Mouse (Mus musculus) stomach, embryonic 15.5 days (tissue): ENCODE results near the gene Exosc5. TPM values are rescaled to one million over a fixed set of nuclear protein-coding genes. Genes with fewer than 3 reads are reported as not detected.

Source experiments
- ATAC-seq: fragments of 200-750 bp; cut with Nextera tagmentation; 2 replicates; pipeline ENCODE4 v1.8.0; 2017; ENCODE audit warnings: low read depth, moderate number of reproducible peaks, moderate TSS enrichment; ENCODE audit not compliant: insufficient read depth, low FRiP score
- H3K27ac ChIP-seq: fragments of 300-500 bp; sonication (generic); 2 replicates; pipeline ENCODE4 v1.5.1; 2015; ENCODE audit warnings: mild to moderate bottlenecking, inconsistent platforms
- H3K27me3 ChIP-seq: fragments of 300-500 bp; sonication (generic); replicated peaks from 2 replicates; pipeline ENCODE4 v1.6.1; 2015; ENCODE audit warnings: inconsistent platforms
- H3K36me3 ChIP-seq: fragments of 300-500 bp; sonication (generic); 2 replicates; pipeline ENCODE4 v1.6.1; 2015; ENCODE audit warnings: inconsistent platforms
- H3K4me1 ChIP-seq: fragments of 300-500 bp; sonication (generic); 2 replicates; pipeline ENCODE4 v1.6.1; 2015; ENCODE audit warnings: inconsistent platforms
- H3K4me2 ChIP-seq: fragments of 300-500 bp; sonication (generic); 2 replicates; pipeline ENCODE4 v1.6.1; 2015; ENCODE audit warnings: mild to moderate bottlenecking, inconsistent platforms
- H3K4me3 ChIP-seq: fragments of 300-500 bp; sonication (generic); replicated peaks from 2 replicates; pipeline ENCODE4 v1.5.1; 2015; ENCODE audit warnings: inconsistent platforms
- H3K9ac ChIP-seq: fragments of 300-500 bp; sonication (generic); 2 replicates; pipeline ENCODE4 v1.6.1; 2015; ENCODE audit warnings: inconsistent platforms
- H3K9me3 ChIP-seq: fragments of 300-500 bp; sonication (generic); 2 replicates; pipeline ENCODE4 v1.6.1; 2016; ENCODE audit warnings: inconsistent platforms
- WGBS: fragments of 180-500 bp; shearing (Covaris S2); methylation state at CpG from one replicate; pipeline ENCODE4 v1.1.7; 2015; 5-methylcytosine and 5-hydroxymethylcytosine counted together
- polyA plus RNA-seq: library from polyadenylated mRNA; unstranded; fragments of >200 nt; fragmentation: Nextera tagmentation; extraction: Ambion mirVana; gene quantifications from 2 replicates; pipeline ENCODE4 v1.2.1, GENCODE M21; 2015

The Exosc5 gene
- polyA plus RNA-seq, 1 experiment from 2014 or later = 71.8 TPM

DNA sequence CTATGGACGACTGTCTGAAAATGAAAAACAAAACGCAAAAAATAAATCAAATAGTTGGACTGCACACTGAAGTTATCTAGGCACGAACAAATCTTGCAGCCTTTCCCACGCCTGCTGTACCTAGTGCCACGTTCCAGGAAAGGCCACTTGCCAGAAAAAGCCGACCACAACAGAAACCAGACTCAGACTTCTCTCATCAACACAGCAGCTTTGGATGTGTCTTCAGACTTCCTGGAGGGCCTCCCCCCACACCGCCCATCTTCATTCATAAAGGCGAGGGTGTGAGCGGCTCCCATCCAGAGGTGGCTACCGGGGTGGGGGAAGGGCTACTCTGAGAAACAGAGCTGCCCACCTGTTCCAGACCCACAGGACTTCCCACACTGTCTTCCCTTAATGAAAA is 14.8 kb upstream of the Exosc5 start:
- no peak overlapping the region for H3K9ac ChIP-seq
- ATAC-seq = no peak
- WGBS = 64% methylated on average over 10 of the region's 10 CpGs

DNA sequence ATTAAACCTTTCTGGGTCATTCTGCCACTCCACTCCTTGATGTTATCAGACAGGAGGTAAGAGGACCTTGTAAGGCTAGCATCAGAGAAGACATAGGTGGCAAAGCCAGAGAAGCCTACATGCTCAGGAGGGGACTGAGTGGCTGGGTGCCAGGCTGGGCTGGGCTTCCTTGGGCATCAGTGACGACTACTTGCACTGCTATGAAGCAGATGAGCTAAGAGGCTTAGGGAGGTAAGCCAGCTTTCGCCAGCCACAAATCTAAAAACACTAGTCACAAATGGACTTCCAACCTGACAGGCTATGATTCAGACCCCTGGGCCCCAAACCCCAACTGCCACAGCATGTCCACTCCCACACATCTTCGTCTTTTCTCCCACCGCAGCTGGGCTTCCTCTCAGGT is 14.3 kb upstream of the Exosc5 start:
- H3K27ac ChIP-seq = no peak overlapping the region
- no peaks in the 10 kb centered on the region for H3K27me3 ChIP-seq
- ATAC-seq = no peak
- 73% methylated on average over 4 of the region's 4 CpGs for WGBS
- H3K4me1 ChIP-seq = no peaks in the 10 kb centered on the region
- no peak overlapping the region for H3K4me2 ChIP-seq
- no peak overlapping the region for H3K9ac ChIP-seq
- no peak overlapping the region for H3K4me3 ChIP-seq
- H3K9me3 ChIP-seq = no peaks in the 10 kb centered on the region
- H3K36me3 ChIP-seq = no peaks in the 10 kb centered on the region

More for the DNA sequence above, 14.8 kb upstream of the Exosc5 start:
- Histone ChIP-seq H3K4me1 (no peaks in the 10 kb centered on the region), H3K27me3 (no peaks in the 10 kb centered on the region), H3K27ac (no peak overlapping the region), H3K9me3 (no peaks in the 10 kb centered on the region), H3K4me3 (no peak overlapping the region), H3K4me2 (no peak overlapping the region), H3K36me3 (no peaks in the 10 kb centered on the region)

DNA sequence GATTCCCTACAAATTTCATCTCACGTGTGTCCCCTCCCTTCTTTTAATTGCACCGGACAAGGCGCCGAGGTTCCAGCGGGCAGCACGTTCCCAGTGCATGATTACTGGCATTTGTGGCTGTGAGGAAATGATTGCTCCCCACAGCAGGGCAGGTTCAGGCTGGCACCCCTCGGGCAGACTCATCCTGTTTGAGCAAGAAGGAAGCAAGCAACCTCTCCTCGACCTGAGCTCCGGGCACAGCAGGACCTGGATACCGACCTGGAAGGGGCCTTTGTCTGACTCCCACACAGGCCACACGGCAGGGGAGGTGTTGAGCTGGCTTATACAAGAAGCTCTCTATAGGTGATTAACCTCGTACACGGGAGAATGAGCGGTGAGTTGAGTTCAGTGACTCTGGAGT is 13.9 kb upstream of the Exosc5 start:
- ATAC-seq = no peak
- no peaks in the 10 kb centered on the region for H3K27me3 ChIP-seq
- WGBS = 71% methylated on average over 14 of the region's 14 CpGs
- H3K4me3 ChIP-seq = no peak overlapping the region
- no peak overlapping the region for H3K9ac ChIP-seq
- H3K9me3 ChIP-seq = no peaks in the 10 kb centered on the region
- H3K27ac ChIP-seq = no peak overlapping the region
- no peaks in the 10 kb centered on the region for H3K36me3 ChIP-seq
- no peak overlapping the region for H3K4me2 ChIP-seq
- H3K4me1 ChIP-seq = no peaks in the 10 kb centered on the region

DNA sequence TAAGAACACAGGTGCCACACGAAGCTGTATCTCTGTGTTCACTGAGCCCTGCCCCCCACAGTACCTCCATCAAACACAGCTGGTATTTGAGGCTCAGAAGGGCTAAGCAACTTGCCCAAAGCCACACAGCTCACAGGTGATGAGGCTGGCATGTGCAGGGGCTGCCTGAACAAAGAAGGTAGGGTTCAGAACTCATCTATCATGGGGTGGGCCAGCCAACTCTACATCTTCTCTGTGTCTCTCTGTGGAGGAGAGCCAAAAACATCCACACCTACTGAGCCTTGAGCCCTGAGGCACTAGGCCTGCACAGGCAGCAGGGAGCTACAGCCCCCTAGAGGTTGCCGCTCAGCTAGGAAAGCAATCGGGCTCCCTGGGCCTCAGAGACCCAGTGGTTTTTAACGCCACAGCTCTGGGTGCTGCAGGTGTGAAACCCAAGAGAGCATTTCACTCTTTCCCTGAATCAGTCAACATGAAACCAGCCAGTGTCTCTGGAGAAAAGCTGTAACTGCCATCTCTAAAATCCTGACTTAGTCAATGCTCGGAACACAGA is 11.3 kb upstream of the Exosc5 start:
- no peaks in the 10 kb centered on the region for H3K9me3 ChIP-seq
- H3K4me1 ChIP-seq = no peaks in the 10 kb centered on the region
- no peak overlapping the region for H3K4me3 ChIP-seq
- no peak overlapping the region for H3K27ac ChIP-seq
- no peaks in the 10 kb centered on the region for H3K36me3 ChIP-seq
- no peak overlapping the region for H3K9ac ChIP-seq
- H3K4me2 ChIP-seq = no peak overlapping the region
- ATAC-seq = no peak
- H3K27me3 ChIP-seq = no peaks in the 10 kb centered on the region
- 47% methylated on average over 5 of the region's 5 CpGs for WGBS

DNA sequence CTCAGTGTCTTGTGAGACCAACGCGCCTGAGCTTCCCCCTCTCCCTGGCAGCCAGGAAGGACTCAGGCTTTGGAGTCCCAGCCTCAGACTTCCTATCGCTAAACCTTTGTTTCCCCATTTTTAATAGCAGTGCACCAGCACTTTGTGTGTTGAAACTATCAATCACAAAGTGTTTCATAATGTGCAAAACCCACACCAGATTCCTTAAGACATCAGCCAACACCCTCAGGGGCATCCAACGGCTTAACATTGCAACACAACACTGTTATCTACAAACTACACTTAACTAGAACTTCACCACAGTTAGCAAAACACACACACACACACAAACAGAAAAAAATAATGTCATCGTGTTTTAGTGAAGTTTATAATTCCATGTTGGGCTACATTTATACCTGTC is 9.1 kb upstream of the Exosc5 start:
- no peak for ATAC-seq
- H3K9ac ChIP-seq = no peak overlapping the region
- H3K9me3 ChIP-seq = no peaks in the 10 kb centered on the region
- no peaks in the 10 kb centered on the region for H3K27me3 ChIP-seq
- no peak overlapping the region for H3K4me3 ChIP-seq
- H3K4me2 ChIP-seq = no peak overlapping the region
- no peak overlapping the region for H3K27ac ChIP-seq
- WGBS = 75% methylated on average over 5 of the region's 5 CpGs
- no peaks in the 10 kb centered on the region for H3K4me1 ChIP-seq
- H3K36me3 ChIP-seq = no peaks in the 10 kb centered on the region

DNA sequence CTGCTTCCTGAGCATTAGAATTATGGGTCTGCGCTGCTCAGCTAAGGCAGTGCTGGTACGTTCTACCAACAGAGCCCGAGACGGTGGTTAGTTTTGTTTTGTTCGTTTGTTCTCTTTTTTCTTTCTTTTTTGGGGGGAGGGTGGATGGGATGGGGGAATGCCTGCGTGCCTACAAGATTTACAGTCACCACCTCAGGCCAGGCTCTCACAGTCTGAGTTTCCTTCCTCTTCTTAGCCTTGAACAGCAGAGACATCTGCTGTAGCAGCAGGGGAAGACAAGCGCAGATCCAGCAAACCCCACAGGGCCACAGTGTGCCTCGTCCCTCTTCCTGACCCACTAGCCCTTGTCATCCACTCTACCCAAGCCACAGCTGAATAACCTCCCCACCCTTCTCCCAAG is 7.7 kb upstream of the Exosc5 start:
- Histone ChIP-seq H3K4me1 (no peaks in the 10 kb centered on the region), H3K9me3 (no peaks in the 10 kb centered on the region), H3K36me3 (no peaks in the 10 kb centered on the region), H3K27ac (no peak overlapping the region), H3K9ac (no peak overlapping the region), H3K4me2 (no peak overlapping the region), H3K27me3 (no peaks in the 10 kb centered on the region), H3K4me3 (no peak overlapping the region)
- no peak for ATAC-seq
- WGBS = 89% methylated on average over 8 of the region's 8 CpGs

DNA sequence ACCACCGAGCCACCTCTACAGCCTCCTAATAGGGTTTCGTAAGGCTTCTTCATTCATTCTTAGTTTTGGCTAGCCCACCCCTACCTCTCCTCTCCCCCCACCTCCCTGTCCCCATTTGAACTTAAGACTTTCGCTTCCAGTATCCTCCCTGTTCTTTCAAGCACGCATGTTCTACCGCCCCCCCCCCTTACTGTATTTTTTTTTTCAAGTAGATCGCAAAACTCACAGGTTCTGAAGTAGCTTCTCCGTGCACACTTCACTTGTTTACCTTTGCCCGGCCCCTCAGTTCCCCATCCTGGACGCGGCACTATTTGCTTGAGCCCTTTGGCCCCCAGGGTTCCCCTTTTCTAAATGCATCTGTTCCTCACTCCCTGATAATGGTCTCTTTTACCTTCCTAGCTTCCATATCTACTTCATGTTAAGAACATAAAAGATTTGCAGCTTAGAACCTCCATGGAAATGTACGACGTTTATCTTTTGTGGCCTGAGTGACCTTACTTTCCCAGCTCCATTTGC is 6.7 kb upstream of the Exosc5 start:
- H3K9ac ChIP-seq = no peak overlapping the region
- H3K4me2 ChIP-seq = no peak overlapping the region
- no peaks in the 10 kb centered on the region for H3K27me3 ChIP-seq
- H3K9me3 ChIP-seq = no peaks in the 10 kb centered on the region
- no peak overlapping the region for H3K4me3 ChIP-seq
- H3K27ac ChIP-seq = no peak overlapping the region
- 71% methylated on average over 12 of the region's 12 CpGs for WGBS
- H3K4me1 ChIP-seq = no peaks in the 10 kb centered on the region
- H3K36me3 ChIP-seq = no peaks in the 10 kb centered on the region
- ATAC-seq = no peak

DNA sequence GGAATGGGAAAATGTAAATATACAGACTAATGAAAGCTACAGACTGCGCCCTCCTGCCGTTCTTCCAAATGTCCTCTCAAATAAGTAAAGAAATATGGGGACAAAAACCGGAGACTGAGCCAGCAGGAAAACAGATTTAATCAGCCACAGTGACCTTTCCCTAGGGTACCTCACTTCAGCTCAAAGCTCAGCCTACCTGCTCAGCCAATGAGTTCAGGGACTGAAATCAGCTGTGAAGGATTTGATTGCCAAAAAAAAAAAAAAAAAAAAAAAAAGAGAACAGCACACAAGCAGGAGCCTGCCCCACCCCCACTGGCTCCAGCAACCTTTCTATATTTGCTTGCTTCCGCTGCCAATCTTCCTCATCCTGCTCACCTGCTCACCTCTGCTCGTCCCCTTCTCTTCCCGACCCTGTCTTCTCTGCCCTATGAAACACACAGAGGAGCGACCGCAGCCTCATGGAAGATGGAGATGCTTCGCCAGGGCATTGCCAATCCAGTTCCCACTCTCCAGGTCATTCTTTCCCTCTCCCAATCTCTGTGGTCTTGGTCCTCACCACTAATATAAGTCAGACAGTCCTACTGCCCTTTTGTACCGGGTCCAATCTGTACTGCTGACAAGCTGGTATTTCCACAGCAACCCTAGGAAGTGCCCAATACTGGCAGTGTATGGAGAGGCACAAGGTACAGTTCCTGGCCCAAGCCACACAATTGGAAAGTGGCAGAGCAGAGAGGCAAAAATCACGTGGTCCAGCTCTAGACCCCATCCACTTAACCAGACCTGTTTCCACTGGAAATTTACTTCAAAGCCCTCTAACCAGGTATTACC is 3.1 kb upstream of the Exosc5 start:
- Histone ChIP-seq H3K9ac (no peak overlapping the region), H3K27ac (no peak overlapping the region), H3K36me3 (no peaks in the 10 kb centered on the region), H3K27me3 (no peaks in the 10 kb centered on the region), H3K9me3 (no peaks in the 10 kb centered on the region), H3K4me3 (no peak overlapping the region), H3K4me1 (peaks cover 11% of the 10 kb centered on the region), H3K4me2 (no peak overlapping the region)
- 68% methylated on average over 11 of the region's 11 CpGs for WGBS
- no peak for ATAC-seq

DNA sequence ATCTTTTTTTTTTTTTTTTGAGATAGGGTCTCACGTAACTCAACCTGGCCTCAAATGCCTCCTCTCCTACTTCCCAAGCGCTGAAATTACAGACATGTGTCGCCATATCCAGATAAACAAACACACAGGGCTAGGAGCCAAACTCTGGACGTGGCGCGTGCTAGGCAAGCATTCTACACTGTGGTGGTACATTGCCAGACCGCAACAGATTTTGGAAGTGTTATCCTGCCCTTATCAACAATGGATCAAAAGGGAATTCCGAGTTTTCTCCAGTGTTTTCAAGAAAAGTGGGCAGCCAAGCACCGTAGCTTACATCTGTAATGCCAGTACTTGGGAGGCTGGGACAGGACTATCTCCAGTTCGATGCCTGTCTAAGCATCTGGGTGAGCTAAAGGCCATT is 1.2 kb upstream of the Exosc5 start:
- peaks cover 11% of the 10 kb centered on the region for H3K4me1 ChIP-seq
- H3K4me3 ChIP-seq = peak overlapping the region; percentile 67
- no peaks in the 10 kb centered on the region for H3K27me3 ChIP-seq
- 25% methylated on average over 10 of the region's 10 CpGs for WGBS
- no peaks in the 10 kb centered on the region for H3K9me3 ChIP-seq
- H3K27ac ChIP-seq = no peak overlapping the region
- peak overlapping the region; percentile 43; the same call in 1 of the 2 replicates for H3K9ac ChIP-seq
- no peaks in the 10 kb centered on the region for H3K36me3 ChIP-seq
- H3K4me2 ChIP-seq = peak overlapping the region; percentile 72
- ATAC-seq = no peak

DNA sequence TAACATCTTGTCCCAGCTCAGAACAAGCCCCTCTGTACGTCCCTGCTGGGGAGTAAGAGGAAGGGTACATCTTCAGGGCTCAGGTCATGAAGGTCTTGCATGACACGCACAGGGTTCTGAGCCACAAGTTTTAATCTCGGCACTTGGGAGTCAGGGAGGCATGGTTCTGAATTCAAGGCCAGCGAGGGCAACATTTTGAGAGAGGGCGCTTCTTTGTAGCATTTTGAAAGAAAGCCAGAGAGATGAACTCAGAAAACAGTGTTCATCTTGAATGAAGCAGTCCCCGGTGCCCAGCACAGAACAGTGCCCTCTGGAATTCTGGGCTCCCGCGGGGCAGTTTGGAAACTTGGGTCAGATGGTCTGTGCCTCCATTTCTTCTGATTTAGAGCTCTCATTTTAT is 7.4 kb downstream of the Exosc5 start:
- no peak overlapping the region for H3K9ac ChIP-seq
- no peak overlapping the region for H3K27ac ChIP-seq
- 93% methylated on average over 8 of the region's 8 CpGs for WGBS
- H3K27me3 ChIP-seq = no peaks in the 10 kb centered on the region
- H3K36me3 ChIP-seq = peaks cover 10% of the 10 kb centered on the region; the same call in 1 of the 2 replicates
- ATAC-seq = no peak
- no peak overlapping the region for H3K4me3 ChIP-seq
- H3K4me2 ChIP-seq = no peak overlapping the region
- H3K4me1 ChIP-seq = no peaks in the 10 kb centered on the region
- no peaks in the 10 kb centered on the region for H3K9me3 ChIP-seq

DNA sequence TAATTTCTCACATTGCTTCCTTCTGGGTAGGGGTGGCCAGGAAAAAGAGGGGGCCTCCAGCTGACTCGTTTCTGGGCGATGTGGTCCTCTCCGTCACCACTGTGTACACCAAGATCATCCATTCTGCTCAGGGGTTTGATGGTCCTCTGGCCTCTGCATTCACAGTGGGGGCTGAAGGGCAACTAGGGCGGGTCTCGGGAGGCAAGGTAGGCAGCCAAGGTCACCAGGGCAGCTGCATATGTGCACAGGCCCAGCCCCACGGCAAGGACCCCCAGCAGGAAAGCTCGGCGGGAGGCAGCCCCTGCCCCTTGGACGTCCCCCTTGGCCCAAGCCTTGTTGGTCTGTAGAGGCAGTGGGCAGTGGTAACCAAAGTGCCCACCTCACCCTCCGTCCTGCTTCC is 10.2 kb downstream of the Exosc5 start:
- ATAC-seq = 0 out of 2 replicates have a peak, but pooled peaks have one; percentile 8

DNA sequence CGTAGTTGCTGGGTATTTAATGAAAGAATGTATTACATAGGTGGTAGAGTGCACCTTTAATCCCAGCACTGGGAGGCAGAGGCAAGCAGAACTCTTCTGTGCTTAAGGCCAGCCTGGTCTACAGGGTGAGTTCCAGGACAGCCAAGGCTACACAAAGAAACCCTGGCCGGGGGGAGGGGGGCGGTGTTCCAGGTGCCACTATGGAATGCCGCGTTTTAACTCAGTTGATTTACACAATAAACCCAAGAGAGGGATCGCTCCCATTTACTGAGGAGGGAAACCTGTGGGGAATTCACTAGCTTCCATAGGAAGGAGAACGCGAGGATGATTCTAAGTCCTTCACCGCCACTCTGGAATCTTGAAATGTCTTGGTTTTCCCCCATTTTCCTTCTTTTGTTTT is 10.7 kb downstream of the Exosc5 start:
- no peak for ATAC-seq

More for the DNA sequence above, 10.2 kb downstream of the Exosc5 start:
- Histone ChIP-seq H3K4me1 (no peaks in the 10 kb centered on the region), H3K9me3 (no peaks in the 10 kb centered on the region), H3K27me3 (peaks cover 8% of the 10 kb centered on the region; the same call in 1 of the 2 replicates), H3K9ac (no peak overlapping the region), H3K4me3 (no peak overlapping the region), H3K36me3 (peaks cover 10% of the 10 kb centered on the region; the same call in 1 of the 2 replicates), H3K4me2 (no peak overlapping the region), H3K27ac (no peak overlapping the region)
- WGBS = 89% methylated on average over 10 of the region's 10 CpGs

More for the DNA sequence above, 10.7 kb downstream of the Exosc5 start:
- no peak overlapping the region for H3K27ac ChIP-seq
- 76% methylated on average over 9 of the region's 9 CpGs for WGBS
- H3K27me3 ChIP-seq = peaks cover 13% of the 10 kb centered on the region; the same call in 1 of the 2 replicates
- H3K9me3 ChIP-seq = no peaks in the 10 kb centered on the region
- no peak overlapping the region for H3K4me2 ChIP-seq
- peaks cover 7% of the 10 kb centered on the region; the same call in 1 of the 2 replicates for H3K36me3 ChIP-seq
- peaks cover 3% of the 10 kb centered on the region; the same call in 1 of the 2 replicates for H3K4me1 ChIP-seq
- H3K9ac ChIP-seq = no peak overlapping the region
- no peak overlapping the region for H3K4me3 ChIP-seq
